Mouse (Mus musculus): ENCODE results near the gene Zyx.
A peak's percentile ranks its signal among the peaks of the same experiment; 100 is the strongest.

The Zyx gene

DNA sequence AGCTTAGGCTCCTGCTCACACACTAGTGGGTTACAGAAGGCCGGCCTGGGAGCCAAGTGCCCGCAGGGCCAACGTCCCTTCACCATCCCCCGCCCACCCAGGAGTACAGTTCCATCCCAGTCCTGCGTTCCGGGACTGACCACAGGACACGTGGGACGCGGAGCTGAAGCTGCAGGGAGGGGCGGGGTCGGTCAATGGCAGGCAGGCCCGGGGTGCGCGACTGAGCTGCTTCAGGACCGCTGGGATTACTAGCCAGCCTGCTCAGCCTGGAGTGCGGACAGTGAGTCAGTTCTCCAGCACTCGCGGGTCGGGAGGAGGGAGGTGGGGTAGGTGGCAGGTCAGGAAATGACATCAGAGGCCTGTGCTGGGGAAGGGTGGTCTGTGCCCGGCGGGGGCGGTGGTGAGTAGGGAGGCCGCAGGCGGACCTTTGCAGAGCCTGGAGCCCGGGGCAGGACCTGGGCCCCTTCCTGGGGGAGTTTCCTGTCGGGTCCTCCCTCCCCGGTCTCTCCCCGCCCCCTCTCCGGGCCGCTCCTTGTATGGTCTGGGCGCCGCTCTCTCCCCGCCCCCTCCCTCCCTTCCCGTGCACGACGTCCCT is at the start of gene Zyx:
Zyx (plus strand) TSS at position 205 of the 595 bp plus-strand sequence.
- peak; percentile 90 to 96 for DNase-seq (ENCODE audit: low spot score in 2 of 2)

DNA sequence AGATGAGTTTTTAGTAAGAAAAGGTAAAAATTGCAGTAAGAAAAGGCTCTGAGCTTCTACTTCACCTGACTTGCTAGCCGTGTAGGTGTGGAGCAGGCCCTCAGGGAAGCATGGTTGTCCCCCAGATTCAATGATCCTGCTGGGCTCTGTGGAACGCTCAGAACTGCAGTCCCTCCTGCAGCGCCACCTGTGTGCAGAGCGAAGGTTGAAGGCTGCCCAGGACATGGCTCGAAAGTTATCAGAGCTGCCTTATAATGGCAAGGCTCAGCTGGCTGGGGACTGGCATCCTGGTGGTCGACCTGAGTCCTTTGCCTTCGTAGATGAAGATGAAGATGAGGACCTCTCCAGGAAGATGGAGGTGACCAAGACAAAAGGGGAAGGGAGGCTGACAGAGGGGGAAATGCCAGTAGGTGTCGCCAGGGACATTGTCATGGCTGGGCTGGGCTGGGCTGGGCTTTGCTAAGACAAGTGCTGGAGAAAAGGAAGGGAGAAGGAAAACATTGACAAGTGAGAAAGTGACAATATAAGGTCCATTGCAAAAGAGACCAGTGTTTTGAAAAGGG is 39.5 kb upstream of the Zyx start:
- DNase-seq (ENCODE audit: low spot score in 2 of 2): no peak

DNA sequence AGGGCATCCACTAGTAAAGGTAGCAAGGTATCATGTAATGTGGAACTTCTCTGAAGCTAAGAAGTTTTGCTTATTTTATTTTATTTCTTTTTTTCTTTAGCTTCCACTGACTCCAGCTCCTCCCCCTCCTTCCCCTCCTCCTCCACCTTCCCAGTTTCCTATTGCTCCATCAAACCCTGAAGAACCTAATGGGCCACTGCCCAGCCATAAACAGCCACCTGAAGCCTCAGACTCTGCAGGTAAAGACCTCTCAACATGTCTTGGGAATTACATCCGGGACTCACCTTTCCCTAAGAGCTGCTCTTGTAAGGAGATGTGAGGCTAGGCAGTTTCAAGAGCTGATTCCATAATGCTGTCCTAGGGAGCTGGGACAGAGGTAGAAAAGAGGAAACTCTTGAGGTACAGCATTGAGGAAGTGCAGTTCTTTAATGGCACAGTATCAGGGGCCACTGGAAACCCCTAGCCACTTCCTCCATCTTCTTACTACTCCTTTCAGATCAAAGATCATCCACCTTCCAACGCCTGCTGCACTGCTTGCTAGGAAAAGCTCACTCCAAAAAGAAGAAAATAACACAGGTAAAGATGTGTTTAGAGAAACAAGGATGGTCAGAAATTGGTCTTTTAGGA is 38.9 kb upstream of the Zyx start:
- DNase-seq (ENCODE audit: low spot score in 2 of 2): no peak

DNA sequence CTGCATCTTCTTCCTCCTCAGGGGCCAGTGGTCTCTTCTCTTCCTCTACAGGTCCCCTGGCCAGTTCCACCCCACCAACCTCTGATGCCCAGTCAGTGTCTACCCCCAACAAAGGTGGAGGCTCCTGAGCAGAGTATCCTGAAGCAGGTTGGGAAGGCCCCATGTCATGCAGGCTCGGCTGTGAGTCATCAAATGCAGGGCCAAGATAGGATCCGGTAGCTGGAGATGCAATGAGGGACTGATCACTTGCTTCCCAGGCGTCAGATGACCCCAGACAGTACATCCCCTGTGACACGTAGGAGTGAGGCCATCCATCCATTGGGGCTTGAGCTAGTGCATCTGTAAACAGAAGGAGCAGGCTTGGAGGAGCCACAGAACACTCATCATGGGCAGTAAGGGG is 31.1 kb upstream of the Zyx start:
- no peak for DNase-seq (ENCODE audit: low spot score in 2 of 2)

DNA sequence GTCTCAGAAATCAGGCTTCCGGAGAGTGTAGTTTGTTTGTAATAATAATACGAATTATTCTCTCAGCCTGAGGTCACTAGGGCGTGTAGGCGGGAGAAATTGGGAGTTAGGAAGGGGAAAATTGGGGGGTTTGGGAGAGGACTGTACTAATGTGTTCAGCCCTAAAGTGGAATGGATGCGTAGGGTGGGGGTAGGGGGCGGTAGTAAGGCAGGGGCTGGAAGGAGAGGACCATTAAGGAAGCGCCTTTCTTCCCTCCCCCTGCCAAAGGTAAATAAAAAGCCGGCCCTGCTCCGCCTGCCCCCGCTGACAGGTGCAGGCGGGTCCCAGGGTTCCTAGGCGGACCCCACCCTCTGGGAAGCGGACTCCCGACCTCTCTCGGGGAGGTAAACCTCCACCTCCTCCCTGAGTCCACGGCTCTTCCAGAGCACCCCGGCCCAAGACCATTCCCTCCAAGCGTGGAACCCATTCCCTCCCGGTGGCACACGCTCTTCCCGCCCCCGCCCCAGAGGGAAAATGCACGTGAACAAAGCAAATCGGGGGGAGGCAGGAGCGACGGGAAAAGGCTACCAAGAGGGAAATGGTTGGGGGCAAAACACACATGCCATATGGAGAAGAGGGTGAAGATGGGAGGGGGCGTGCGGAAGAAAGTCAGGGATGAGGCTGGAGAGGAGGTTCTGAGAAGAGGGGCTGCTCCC is 25.9 kb upstream of the Zyx start:
- no peak for DNase-seq (ENCODE audit: low spot score in 2 of 2)

DNA sequence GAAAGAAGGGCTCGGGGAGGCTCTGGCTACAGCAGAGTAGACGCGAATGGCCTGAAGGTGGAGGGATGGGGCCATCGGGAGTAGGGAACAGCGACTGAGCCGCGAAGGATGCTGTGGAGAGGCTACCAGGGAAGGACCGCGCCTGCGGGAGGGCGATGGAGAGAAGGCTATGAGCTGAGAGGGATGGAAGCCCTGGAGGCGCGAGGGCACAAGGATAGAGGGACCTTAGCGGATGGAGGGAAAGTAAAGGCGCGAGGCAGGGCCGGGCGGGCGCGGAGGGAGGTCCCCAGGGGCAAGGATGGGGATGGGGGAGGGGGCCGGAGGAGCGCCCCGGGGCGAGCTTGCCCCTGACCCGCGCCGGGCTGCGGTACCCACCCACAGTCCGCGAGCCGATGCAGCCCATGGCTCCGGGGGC is 25.4 kb upstream of the Zyx start:
- no peak for DNase-seq (ENCODE audit: low spot score in 2 of 2)

DNA sequence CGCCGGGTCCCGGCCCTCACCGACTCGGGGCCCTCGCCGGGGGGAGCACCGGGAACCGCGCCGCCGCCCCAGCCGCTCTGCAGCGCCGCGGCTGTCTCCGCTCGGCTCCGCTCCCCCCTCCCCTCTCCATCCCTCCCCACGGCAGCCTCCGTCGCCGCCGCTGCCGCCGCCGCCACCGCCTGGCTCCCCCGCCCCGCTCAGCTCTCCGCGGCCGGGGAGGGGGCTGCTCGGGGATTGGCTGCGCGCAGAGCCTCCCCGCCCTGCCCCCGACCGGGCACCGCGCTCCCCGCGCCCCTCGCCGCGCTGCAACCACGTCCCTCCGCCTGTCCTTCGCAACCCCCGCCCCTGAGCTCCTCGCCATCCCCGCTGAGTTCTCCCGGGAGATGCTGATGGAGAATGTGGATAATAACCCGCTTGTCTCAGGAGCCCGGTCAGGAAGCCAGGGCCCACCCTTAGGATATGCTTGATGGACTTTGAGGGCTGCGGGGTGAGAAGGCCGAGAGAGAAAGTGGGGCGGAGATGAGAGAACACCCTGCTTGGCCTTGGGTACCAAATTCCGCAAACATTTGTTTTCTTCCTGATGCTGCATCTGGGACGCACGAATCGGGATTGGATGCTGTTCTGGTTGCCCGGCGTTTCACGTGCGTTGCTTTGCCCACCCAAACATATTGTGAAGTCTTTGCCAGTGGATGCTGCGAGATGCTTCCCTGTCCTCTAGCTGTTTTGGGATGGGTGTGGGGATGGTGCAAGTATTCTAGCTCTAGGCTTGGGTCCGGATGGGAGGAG is 24.8 kb upstream of the Zyx start, which contains the start of gene Fam131b:
Fam131b (minus strand) TSS at position 162 of the 786 bp plus-strand sequence.
- DNase-seq (ENCODE audit: low spot score in 2 of 2): peak in 1 of 2 experiments; percentile 7

DNA sequence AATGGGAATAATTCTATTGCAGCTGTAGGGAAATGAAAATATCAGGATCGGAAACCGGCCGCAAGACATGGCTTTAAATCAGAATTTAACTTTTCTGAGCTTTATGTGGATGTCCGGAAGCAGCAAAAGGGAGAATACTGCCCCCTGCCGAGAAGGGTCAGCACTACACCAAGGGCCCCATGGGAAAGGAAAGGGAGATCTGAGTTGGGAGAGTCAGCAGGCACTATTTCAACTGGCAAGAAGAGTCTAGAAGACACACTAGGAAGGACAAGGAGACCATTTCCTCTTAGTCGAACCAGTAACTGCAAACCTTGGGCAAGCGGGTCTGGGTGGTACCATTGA is 24.2 kb upstream of the Zyx start:
- DNase-seq (ENCODE audit: low spot score in 2 of 2): peak; percentile 68 to 76

DNA sequence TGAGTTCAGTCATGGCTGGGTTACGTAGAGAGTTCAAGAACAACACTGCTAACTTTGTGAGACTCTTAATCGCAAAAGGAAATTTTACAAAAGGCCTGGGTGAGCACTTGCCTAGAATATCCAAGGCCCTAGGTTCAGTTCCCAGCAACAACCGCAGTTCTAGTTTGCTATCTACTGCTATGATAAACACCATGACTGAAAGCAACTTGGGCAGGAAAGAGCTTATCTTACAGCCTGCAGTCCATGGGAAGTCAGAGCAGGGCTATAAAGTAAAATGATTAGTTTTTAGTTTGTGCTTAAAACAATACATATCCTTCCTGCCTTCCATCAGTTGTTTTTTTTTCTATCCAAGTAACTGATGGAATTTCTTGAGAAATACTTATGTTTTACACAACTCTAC is 22.9 kb upstream of the Zyx start:
- no peak for DNase-seq (ENCODE audit: low spot score in 2 of 2)

DNA sequence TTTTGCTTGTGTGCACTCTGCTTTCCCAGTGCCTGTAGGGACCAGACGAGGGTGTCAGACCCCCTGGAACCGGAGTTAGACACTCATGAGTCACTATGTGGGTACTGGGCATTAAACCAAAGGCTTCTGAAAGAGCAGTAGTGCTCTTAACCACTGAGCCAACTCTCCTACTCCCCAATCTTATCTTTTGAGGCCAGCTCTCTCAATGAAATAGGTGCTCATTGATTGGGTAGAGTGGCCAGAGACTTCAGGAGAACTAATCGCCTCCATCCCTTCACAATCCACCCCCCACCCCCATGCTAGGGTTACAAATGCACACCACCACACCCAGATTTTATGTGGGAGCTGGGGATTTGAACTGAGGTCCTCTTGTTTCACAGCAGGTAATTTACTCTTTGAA is 20.7 kb upstream of the Zyx start:
- no peak for DNase-seq (ENCODE audit: low spot score in 2 of 2)

DNA sequence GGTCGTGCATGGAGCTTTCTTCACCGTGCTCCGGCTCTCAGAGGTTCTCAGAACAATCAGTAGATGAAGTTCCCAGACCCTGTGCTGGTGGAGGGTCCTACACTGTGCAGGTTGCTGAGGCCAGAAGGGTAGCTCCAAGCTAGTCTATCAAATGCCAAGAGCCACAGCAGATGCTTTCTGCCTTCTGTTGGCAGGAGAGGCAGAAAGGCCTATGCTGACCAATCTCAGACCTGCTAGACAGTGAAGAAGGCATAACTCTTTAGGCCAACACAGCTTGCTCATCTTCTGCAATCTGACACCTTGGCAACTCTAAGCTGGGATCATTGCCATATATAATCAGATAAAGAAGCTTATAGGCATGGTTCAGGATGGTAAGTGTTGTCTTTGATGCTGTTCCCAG is 19.2 kb upstream of the Zyx start:
- DNase-seq (ENCODE audit: low spot score in 2 of 2): no peak

DNA sequence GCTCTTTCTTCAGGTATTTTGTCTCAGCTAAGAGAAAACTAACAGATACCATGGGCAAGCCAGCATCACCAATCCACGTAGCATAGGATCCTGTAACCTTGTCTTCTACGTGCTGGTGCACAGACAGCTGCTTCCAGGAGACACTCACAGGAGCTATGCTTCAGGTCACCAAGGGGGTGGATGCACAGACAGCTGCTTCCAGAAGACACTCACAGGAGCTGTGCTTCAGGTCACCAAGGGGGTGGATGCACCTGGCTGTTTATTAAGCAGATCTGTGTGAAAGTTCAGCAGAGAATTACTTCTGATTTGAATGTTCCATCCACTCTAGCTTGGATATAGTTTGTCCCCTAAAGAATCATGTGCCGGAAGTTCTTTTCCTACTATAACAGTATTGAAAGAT is 18.5 kb upstream of the Zyx start:
- DNase-seq (ENCODE audit: low spot score in 2 of 2): no peak

DNA sequence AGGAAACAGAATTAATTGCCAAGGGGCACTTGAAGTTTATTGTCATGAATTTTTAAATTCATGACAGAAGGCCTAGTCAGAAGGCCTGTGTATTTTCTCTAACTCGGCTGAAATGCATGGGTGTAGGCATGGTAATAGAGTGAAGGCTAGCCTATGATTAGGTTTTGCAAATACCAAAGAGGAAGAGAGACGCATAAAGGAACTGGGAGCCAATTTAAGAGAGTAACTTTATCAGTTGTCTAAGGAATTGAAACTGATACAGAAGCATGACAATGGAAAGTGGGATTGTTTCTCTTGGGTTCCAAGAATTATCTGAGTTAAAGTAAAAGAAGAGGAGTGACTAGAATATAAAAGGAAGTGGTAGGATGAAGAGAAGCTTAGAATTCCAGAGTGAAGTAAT is 10.2 kb upstream of the Zyx start:
- no peak for DNase-seq (ENCODE audit: low spot score in 2 of 2)

DNA sequence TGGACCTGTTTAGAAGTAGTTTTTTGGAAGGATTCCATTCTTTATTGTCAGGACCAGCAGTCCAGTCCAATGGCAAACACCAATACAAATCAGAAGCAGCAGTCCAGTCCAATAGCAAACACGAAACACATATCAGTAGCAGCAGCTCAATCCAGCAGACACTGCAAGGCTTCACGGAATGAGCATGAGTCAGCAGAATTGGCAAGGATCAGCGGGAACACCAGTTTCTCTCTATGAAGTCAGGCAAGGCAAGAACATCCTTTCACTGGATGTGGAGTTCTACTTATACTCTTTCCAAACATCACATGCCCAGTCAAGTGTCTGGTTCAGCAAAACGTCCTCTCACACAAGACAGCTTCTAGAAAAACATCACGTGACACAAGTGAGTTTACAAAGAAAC is 9.4 kb upstream of the Zyx start:
- DNase-seq (ENCODE audit: low spot score in 2 of 2): no peak

DNA sequence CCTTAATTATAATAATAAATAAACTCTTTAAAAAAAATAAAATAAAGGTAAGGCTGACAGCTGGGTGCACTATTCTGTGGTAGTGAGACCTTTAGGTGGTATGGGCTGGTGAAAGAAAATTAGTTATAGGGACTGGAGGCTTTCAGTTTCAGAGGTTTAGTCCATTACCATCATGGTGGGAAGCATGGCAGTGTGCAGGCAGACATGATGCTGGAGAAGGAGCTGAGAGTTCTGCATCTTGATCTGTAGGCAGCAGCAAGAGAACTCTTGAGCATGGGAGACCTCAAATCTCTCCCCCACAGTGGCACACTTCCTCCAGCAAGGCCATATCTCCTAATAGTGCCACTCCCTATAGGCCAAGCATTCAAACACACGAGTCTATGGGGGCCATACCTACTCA is 7.3 kb upstream of the Zyx start:
- DNase-seq (ENCODE audit: low spot score in 2 of 2): no peak

DNA sequence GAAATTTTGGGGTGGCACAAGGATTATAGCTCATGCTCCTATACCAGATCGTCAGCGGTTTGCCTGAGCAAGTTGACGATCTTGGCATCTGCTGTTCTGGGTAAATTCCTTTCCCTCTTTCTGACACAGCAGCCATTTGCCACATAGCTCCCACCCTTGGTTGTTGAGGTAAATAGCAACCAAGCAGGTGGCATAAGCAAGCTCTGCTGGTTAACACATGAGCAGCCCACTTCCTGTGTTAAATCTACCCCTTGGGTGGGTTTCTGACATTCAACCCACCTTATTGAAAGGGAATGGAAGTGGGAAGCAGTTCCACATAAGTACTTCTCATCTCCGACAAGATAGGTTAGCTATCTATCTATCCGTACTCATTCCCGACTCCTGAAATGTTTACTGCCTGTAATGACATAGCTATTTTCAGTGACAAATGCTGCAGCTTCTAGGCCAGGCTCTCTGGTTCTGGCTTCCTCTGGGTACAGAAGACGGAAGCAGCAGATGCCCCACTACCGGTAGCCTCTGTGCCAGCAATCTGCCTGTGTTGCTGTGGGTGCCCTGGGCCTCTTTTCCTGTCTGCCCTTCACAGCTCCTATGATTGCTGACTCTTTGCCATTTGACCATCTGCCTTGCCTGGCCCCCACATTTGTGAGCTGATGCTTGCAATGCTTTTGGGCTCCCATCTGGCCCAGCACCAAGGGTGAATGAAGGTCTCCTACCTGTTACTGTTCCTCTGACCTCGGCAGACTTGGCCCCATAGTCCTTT is 5.9 kb upstream of the Zyx start:
- DNase-seq (ENCODE audit: low spot score in 2 of 2): peak; percentile 59 to 78

DNA sequence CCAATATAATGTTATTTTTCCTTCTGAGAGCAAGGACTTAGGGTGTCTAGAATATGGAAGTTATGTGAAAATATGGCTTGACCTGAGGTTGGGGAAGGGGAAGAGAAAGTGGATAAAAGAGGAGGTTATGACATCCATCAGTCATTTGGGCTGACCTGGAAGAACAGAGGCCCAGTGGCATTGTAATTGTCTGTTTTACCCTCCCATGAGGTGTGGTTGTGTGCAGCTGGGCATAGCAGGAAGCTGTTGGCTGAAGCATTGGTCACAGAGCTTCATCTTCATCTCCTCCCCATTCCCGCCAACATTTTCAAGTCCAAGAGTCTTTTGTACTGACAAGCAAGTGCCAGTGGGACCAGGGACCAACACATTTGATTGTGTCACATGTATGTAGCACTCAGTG is 5.2 kb upstream of the Zyx start:
- DNase-seq (ENCODE audit: low spot score in 2 of 2): no peak

DNA sequence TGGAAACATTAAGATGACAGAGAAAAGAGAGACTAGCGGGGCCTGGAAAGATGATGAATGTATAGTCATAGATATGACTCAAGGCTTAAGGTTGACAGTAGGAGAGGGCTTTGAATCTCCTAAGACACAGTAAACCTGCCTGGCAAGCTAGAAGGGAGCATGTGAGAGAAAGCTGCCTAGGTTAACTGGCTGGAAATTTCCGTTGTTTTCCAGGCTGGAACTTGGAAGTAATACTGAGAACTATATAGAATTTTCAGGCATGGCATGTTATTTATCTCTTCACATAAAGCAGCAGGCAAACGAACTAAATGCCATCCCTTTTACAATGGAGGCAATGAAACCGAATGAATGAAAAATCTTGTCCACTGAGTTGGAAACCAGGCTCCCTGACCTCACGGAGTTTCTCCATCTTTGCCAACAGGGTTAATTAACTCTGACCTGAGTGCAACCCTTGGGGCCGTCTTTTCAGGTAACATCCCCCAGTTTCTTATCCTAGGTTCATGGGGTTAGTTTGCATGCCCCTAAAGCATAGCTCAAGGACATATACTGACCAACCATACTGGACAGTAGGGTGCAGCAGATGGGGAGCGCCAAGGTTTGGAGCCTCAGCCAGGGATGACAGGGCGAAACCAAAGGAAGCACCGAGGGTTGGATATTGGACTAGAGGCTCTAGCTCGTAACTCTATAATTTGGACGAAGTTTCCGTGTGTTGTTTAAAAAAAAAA is 987 bp upstream of the Zyx start:
- no peak for DNase-seq (ENCODE audit: low spot score in 2 of 2)

DNA sequence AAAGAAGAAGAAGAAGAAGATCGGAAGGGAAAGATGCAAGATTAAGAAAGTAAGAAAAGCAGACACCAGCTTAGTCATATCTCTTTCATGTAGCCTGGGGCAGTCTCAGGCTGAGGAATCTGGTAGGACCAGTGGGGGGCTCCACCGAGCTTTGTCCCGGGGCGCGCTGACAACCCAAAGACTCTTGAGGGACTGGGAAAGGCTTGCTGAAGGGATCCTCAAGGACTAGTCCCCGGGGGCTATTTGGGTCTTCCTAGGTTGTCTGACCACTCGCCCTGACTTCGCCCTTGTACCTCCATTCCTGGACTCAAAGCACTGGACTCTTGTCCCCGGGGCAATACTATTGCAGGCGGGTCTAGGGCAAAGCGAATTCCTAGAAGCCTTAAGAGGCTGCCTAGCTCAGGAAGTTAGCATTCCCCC is 414 bp upstream of the Zyx start:
- peak; percentile 67 to 71 for DNase-seq (ENCODE audit: low spot score in 2 of 2)

DNA sequence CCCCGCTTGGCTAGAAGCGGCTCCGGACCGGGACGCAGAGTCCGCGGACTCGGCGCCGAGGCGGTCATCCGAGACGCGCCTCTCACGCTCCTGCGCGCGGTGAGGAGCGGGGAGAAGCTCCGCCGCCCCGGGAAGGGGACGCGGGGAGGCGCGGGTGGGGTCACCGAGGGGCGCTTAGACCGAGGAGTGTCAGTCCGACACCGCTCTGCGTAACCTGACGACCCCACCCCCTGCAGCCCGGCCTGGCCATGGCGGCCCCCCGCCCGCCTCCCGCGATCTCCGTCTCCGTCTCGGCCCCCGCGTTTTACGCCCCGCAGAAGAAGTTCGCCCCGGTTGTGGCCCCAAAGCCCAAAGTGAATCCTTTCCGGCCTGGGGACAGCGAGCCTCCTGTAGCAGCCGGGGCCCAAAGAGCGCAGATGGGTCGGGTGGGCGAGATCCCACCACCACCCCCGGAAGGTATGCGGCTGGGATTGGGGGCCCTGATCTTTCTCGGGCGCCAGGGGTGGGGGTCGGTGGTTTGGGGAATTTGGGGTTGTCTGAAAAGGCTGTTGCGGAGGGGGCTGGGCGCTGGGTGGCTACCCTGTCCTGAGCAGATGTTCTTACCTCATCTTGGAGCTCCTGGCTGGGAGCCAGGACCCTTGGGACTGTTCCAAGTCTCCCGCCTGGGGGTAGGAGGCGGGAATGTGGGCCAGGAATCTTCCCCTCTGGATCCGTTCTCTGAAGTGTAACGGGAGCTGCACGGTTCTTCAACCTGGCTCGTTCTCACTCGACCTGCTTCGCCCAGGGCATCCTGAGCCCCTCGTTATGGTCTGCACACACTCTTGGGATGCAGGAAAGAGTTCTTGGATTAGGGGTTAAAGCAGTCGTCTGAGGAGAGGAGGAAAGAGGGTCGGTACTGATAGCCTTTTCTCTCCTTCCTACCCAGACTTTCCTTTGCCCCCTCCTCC is 864 bp downstream of the Zyx start:
- peak in 1 of 2 experiments; percentile 22 for DNase-seq (ENCODE audit: low spot score in 2 of 2)
